Mouse (Mus musculus): ENCODE measurements at regions not wholly inside any gene's neighbourhood (a gene's known extent, or its start where the extent isn't known, plus 50 kb on each side); places are given as distances from the start of the nearest gene placed in this dataset.
A peak's percentile ranks its signal among the peaks of the same experiment; 100 is the strongest.
"Not testable (repeated sequence)": the region's sequence is repeated elsewhere in the genome, so short reads cannot be mapped to it uniquely, and the experiment has no call there.

- DNase-seq, result no peak
Measured at GRCm38 (mm10) chr4:69677315-69677714, 723.1 kb upstream of the Brinp1 start.

GRCm38 (mm10) chr4:69673456-69673855, 719.3 kb upstream of the Brinp1 start:
- DNase-seq, result no peak

GRCm38 (mm10) chr4:69628908-69629307, 674.7 kb upstream of the Brinp1 start:
- peak; percentile 2 for DNase-seq

- DNase-seq, result not testable (repeated sequence)
Measured at GRCm38 (mm10) chr4:69626426-69626825, 672.2 kb upstream of the Brinp1 start.

GRCm38 (mm10) chr4:69625831-69626230, 671.6 kb upstream of the Brinp1 start:
- no peak for DNase-seq

- no peak for DNase-seq
Measured at GRCm38 (mm10) chr4:69621058-69621609, 666.9 kb upstream of the Brinp1 start.

GRCm38 (mm10) chr4:69618161-69618730, 664.0 kb upstream of the Brinp1 start:
- DNase-seq, result no peak

- no peak for DNase-seq
Measured at GRCm38 (mm10) chr4:69614901-69615300, 660.7 kb upstream of the Brinp1 start.

GRCm38 (mm10) chr4:69611681-69612300, 657.6 kb upstream of the Brinp1 start:
- no peak for DNase-seq

- no peak for DNase-seq
Measured at GRCm38 (mm10) chr4:69608885-69609284, 654.7 kb upstream of the Brinp1 start.

GRCm38 (mm10) chr4:69596992-69597541, 642.9 kb upstream of the Brinp1 start:
- DNase-seq, result no peak

GRCm38 (mm10) chr4:69594022-69594421, 639.8 kb upstream of the Brinp1 start:
- DNase-seq, result no peak

- DNase-seq, result no peak
Measured at GRCm38 (mm10) chr4:69576256-69576655, 622.1 kb upstream of the Brinp1 start.

- DNase-seq, result no peak
Measured at GRCm38 (mm10) chr4:69548104-69548503, 593.9 kb upstream of the Brinp1 start.

GRCm38 (mm10) chr4:69538172-69538908, 584.1 kb upstream of the Brinp1 start:
- DNase-seq, result no peak

- no peak for DNase-seq
Measured at GRCm38 (mm10) chr4:69533107-69533506, 578.9 kb upstream of the Brinp1 start.

GRCm38 (mm10) chr4:69523112-69523511, 568.9 kb upstream of the Brinp1 start:
- DNase-seq, result no peak

GRCm38 (mm10) chr4:69508281-69508680, 554.1 kb upstream of the Brinp1 start:
- DNase-seq, result no peak

GRCm38 (mm10) chr4:69471200-69471599, 517.0 kb upstream of the Brinp1 start:
- no peak for DNase-seq

GRCm38 (mm10) chr4:69459990-69460389, 505.8 kb upstream of the Brinp1 start:
- DNase-seq, result no peak

GRCm38 (mm10) chr4:69456420-69456819, 502.2 kb upstream of the Brinp1 start:
- no peak for DNase-seq

- no peak for DNase-seq
Measured at GRCm38 (mm10) chr4:69446161-69446560, 492.0 kb upstream of the Brinp1 start.

- no peak for DNase-seq
Measured at GRCm38 (mm10) chr4:69443956-69444355, 489.8 kb upstream of the Brinp1 start.

GRCm38 (mm10) chr4:69435390-69435789, 481.2 kb upstream of the Brinp1 start:
- no peak for DNase-seq
